Mouse (Mus musculus): ENCODE results near the gene Zdhhc7.
A peak's percentile ranks its signal among the peaks of the same experiment; 100 is the strongest.

The Zdhhc7 gene

DNA sequence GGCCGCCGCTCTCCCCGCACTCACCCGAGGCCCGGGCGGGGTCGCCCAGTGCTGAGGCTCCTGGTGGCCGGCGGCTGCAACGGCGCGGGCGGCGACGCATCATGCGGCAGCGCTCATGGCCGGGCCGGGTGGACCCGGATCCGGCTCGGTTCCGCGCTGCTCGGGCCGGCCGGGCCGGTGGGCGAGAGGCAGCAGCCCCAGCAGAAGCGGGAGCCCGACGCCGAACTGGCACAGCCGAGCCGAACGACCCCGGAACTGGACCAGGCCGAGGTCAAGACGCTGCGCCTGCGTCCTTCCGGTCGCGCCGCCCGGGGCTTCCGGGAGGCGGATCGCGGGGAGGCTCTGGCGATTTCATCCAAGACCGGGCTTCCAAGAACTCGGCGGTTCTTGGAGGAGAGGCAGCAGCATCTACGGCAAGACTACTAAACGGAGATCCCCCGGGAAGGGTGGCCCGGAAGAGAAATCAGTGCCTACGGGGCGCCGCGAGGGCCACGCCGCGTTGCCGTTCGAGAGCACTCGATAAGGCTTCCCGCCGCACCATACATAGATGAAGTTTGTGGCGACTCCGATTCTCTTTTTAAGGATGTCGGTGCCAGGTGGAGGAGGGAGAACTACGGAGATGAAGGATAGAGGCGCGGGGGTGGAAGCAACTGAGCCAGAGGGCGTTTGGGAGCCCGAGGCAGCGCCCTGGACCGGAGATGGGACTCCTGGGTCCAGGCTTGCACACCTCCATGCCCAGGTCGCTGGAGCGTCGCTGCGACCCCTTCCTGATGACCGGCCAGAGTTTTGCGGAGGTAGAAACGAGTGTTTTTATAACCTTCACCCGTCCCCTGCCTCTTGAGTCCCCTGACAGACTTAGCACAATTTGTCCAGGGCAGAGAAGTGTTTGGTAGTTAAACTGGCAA is at the start of gene Zdhhc7:
Zdhhc7 (minus strand) TSS at position 415 of the 905 bp plus-strand sequence.
- DNase-seq, result peak; percentile 61 to 62

DNA sequence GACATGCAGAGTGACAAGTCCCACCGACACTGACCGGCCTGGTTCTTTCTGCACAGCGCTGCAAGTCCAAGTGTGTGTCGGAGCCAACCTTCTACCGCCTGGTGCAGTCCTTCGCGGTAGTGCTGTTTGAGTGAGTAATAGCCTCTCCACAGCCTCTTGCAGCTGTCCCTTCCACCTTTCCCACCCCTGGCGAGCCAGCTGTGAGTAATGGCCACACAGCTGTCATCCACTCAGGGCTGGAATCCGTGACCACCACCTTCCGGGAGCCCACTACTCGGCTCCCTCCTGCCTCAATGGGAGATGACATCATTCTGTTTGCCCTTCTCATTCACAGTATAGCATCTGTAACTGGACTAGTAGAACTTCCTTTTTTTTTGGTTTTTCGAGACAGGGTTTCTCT is 48.7 kb upstream of the Zdhhc7 start:
- no peak for DNase-seq

- DNase-seq, result no peak
Measured at GRCm38 (mm10) chr8:120146051-120146450, 44.8 kb upstream of the Zdhhc7 start.

GRCm38 (mm10) chr8:120144652-120145301 is 43.5 kb upstream of the Zdhhc7 start:
- no peak for DNase-seq

DNA sequence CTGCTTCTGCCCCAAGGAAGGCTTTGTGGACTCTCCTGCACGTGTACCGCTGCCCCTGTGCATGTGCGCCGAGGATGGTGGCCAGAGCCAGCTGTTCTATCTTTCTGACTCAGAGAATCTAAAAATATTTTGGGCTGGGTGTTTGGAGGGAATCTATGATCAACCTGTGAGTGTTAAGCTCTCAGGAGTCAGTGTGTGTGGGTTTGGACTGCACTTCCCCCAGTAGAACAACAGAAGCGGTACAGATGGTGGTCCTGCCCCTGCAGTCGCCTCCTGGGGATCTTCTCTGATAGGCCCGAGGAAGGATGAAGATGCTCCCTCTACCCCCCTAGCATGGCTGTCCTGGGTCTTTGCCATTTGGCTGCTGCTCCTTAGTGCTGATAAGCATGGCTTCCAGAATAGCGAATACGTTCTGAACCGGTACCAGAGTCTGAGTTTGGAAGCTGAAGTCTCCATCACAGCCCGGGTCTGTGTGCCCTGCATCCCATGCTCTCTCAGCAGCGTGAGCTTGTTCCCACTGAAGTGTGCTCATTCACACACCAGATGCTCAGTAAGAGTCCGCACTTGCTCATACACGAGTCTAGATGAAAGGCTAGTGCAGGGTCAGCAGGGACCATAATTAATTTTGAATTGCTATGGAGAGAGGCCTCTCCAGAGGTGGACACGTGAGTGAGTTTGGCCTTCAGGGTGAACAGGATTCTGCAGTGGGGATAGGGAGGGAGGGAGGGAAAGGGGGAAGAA is 42.8 kb upstream of the Zdhhc7 start:
- no peak for DNase-seq

DNA sequence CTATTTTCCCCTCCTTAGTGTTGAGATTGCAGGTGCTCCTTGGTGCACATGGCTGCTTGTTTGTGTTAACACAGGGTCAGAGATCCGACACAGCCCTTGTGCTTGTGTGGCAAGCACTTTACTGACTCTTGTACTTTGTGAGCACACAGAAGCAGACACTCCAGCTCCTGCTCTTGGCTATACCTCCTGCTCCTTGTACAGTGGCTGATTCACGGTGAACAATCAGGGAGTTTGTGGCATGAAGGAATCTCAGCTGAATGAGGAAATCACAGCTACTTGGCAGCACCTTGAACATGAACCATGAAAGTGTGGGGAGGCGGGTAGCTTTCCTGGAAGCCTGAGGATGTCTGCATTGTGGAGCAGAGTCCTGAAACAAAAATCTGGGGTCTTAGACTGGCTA is 39.5 kb upstream of the Zdhhc7 start:
- DNase-seq, result no peak

- DNase-seq, result no peak
Measured at GRCm38 (mm10) chr8:120138958-120139357, 37.7 kb upstream of the Zdhhc7 start.

DNA sequence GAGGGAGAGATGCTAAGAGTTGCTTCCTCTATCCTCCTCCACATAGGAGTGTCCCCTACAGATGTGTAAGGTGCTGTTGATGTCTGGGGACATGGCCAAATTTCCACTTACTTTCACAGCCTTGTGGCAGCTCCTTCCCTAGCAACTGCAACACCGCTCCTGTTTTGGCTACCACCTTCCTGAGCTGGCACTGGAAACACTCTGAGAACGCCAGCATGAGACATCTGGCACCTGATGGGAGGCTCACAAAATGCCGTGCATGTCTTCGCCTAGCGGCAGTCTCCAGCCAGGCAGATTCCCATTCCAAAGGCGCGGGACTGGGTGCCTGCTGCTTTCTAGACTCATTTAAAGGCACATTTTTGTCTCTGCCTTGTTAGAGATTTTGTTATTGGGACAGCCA is 35.3 kb upstream of the Zdhhc7 start:
- no peak for DNase-seq

- DNase-seq, result no peak
Measured at GRCm38 (mm10) chr8:120135687-120136086, 34.4 kb upstream of the Zdhhc7 start.

DNA sequence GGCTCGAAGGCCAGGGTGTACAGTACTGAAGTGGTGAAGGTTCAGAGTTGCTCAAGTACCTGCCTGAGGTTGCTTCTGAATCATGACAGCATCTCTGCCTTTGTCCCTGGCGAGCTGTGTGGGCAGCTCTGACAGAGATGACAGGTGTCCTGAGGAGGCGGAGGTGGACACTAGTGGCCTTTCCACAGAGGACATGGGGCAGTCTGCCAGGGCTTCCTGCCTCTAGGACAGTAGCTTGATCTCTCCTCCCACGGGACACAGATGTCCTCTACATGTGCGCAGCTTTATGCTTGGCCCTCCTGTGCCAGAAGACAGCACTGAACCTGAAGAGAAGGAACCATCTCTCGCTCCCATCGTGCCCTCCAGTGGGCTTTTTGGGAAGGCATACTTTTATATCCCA is 31.9 kb upstream of the Zdhhc7 start:
- DNase-seq, result no peak

DNA sequence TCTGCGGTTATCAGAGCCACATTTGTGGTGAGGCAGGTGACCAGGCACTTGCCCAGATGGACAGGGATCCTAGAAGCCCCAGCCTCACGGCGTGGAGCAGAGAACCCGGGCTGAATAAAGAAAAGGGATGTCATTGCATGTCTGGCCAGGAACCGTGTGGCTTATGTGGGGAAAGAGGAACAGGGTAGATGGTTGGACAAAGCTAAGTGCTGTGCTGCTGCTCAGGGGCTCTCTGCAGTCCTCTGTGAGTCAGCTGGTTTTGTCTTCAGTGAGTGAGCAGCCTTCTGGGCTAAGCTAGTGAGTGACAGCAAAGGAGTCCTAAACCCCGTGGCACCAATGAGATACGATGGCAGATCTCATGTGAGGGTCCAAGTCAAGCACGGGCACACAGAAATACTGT is 29.9 kb upstream of the Zdhhc7 start:
- no peak for DNase-seq

DNA sequence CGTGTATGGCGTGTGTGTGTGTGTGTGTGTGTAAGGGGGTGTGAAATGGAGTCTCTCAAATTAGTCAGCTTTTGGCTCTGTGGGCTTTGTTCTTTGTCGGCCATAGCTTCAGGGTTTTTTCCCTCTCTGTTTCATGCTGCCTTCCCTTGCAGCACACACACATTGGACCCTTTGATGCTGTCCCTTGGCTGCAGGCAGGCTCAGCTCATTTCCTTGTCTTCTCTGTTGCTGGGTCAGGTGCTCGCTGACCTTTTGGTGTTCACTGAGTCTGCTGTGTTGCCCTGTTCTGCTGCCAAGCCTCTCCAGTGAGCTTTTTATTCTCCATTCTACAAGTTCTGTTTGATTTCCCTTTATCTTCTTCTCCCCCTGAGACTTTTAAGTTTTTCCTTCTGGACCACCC is 28.3 kb upstream of the Zdhhc7 start:
- DNase-seq, result no peak

- DNase-seq, result no peak
Measured at GRCm38 (mm10) chr8:120126357-120127161, 25.3 kb upstream of the Zdhhc7 start.

DNA sequence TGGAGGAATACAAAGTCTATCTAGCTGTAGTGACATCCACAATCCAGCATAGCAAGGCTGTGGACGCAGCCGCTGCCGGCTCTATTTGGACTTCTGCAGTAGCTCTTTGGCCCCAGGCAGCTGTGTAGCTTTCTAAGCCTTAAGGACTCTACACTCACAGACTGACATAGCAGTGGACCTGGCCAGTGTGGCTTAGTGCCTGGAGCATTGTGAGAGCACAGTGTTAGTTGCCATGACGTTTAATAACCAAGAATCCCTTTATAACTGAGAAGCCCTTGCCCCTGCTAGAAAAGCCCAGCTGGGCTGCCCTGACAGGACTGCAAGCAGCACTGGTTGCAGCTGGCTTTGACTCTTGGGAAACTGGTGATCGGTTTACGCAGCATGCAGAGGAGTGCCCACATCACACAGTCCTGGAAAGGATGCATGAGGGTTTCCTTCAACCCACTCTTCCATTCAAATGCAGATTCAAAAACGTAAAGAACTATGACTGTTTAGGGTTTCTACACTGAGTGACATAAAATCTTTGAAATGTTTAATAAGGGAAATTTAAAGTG is 23.6 kb upstream of the Zdhhc7 start:
- no peak for DNase-seq

GRCm38 (mm10) chr8:120124261-120124660 is 23.0 kb upstream of the Zdhhc7 start:
- no peak for DNase-seq

GRCm38 (mm10) chr8:120120951-120121350 is 19.7 kb upstream of the Zdhhc7 start:
- DNase-seq, result no peak

DNA sequence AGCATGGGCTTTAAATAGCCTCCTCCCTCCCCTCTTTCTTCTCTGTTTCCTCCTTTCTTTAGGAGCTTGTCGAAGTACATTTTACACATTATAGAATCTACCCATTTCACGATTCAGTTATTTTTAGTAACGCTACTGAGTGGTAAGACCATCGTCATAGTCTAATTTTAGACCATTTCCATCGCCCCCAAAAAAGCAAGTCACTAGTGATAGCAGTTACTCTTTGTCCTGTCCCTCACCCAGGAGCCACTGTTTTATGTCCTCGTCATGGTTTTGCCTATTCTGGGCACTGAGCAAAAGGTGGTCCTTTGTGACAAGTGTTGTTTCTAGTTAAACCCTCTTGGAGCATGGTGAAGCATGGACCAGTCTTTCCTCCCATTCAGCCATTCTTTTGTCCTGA is 18.6 kb upstream of the Zdhhc7 start:
- no peak for DNase-seq

DNA sequence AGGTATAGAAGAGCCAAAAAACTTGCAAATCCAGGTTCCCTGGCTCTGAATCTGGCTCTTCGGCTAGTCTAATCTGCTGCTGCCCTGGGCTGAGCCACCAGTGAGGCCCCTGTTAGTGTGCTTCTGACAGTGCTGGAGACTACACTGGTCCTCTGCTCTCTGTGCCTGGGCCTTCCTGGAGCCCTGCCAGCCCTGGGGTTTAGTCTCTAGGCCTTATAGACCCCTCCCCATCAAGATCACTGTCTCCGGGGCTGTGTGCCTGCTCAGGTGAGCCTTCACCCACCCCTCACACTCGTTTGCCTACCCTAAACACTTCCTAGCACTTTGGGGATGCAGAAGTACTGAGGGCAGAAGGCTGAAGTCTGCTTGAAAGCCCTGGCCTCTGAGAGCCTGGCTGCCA is 18.1 kb upstream of the Zdhhc7 start:
- DNase-seq, result no peak

GRCm38 (mm10) chr8:120118847-120119246 is 17.6 kb upstream of the Zdhhc7 start:
- DNase-seq, result no peak

DNA sequence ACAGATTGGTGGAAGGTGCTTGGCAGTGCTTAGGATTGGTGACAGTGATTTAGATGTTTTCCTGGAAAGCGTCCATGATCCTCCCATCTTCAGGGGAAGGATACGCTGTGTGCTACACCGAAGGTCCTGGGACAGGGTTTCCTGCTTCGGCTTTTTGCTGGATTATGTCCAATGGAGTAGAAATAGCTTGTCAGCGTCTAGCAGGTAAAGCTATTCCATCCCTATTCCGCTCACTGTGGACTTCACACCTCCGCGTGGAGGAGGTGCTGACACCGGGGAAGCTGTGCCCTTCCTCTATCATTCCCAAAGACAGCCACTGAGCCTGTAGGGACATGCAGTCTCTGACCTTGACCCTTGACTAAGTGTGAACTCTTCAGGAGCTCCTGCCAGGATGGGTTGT is 16.9 kb upstream of the Zdhhc7 start:
- no peak for DNase-seq

- no peak for DNase-seq
Measured at GRCm38 (mm10) chr8:120116600-120116999, 15.3 kb upstream of the Zdhhc7 start.

- DNase-seq, result no peak
Measured at GRCm38 (mm10) chr8:120114315-120114841, 13.1 kb upstream of the Zdhhc7 start.
